Mouse (Mus musculus) macrophage (primary cell): ENCODE results near the gene Cdh23. TPM values are rescaled to one million over a fixed set of nuclear protein-coding genes. Genes with fewer than 3 reads are reported as not detected.

Experiments
- H3K27ac ChIP-seq: fragments of 350-480 bp; formaldehyde crosslinking; 2 replicates; pipeline ENCODE4 v1.9.0; 2021
- H3K36me3 ChIP-seq: fragments of 350-480 bp; formaldehyde crosslinking; 2 replicates; pipeline ENCODE4 v1.9.0; 2021; ENCODE audit errors: inconsistent target
- H3K4me3 ChIP-seq: fragments of 350-480 bp; formaldehyde crosslinking; 2 replicates; pipeline ENCODE4 v1.9.0; 2021; ENCODE audit errors: inconsistent target
- H3K79me2 ChIP-seq: fragments of 350-480 bp; formaldehyde crosslinking; 2 replicates; pipeline ENCODE4 v1.9.0; 2021; ENCODE audit errors: inconsistent target
- WGBS: methylation state at CpG from one replicate; pipeline ENCODE4 v1.1.7; 2026; ENCODE audit warnings: inconsistent platforms; ENCODE audit not compliant: missing documents; 5-methylcytosine and 5-hydroxymethylcytosine counted together
- polyA plus RNA-seq: library from polyadenylated mRNA; stranded (reverse); fragments of 250-400 nt; gene quantifications from 3 replicates; pipeline ENCODE4 v1.2.4, GENCODE M21; 2018; ENCODE audit warnings: inconsistent platforms

Gene Cdh23
- polyA plus RNA-seq, 1 experiment from 2014 or later: 0.40 TPM

DNA sequence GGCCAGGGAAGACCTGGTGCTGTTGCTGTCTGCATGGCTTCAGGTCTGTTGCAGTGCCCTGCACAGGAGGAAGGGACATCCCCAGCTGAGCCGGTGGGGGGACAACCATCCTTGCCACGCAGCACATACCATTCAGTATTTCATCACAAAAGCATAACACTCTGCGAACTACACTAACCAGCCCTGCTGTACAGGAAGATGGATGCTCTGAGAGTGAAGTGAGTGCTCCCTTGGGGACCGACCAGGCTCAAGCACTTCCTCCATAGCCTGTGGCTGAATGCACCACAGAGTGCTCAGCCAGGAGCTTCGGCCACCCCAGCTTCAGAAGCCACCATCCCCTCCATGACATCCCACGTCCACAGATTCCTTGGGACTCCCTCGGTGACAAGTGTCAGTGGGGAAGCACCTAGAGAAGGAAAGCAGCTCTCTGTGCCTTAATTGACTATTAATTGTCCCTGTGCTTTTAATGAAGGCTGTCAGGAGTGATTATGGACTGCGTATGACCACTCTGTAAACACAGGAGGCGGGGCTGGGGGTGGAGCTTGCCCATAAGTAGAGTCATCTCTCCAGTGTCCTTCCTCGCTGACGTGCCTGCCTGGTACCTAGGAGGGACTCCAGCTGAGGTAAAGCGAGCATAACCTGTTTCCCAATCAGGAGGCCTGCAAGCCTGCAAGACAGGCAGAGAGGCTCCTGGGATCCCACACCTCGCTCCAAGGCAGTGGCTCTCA is 60.6 kb downstream of the Cdh23 start:
- Histone ChIP-seq H3K36me3 (no peaks in the 10 kb centered on the region), H3K79me2 (no peaks in the 10 kb centered on the region), H3K27ac (no peak overlapping the region), H3K4me3 (no peak overlapping the region)
- 68% methylated on average over 13 of the region's 13 CpGs for WGBS

DNA sequence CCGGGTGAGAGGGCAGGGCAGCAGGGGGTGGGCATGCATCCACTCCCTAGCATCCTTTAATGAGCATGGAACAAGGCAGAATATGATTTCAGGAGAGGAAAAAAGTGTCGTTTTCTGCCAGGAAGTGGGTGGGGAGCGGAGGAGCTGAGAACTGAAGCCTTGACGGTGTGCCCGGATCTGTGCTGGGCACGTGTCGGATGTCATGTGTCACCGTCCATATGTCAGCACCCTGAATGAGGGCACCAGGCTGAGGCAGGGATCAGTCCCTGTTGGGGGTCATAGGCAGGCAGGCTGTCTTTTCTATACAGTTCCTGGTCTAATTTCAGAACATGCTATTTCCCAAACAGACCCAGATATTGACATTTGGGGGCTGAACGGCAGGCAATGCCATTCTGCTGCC is 61.9 kb downstream of the Cdh23 start:
- 97% methylated on average over 9 of the region's 9 CpGs for WGBS
- Histone ChIP-seq H3K79me2 (no peaks in the 10 kb centered on the region), H3K36me3 (no peaks in the 10 kb centered on the region), H3K4me3 (no peak overlapping the region), H3K27ac (no peak overlapping the region)

DNA sequence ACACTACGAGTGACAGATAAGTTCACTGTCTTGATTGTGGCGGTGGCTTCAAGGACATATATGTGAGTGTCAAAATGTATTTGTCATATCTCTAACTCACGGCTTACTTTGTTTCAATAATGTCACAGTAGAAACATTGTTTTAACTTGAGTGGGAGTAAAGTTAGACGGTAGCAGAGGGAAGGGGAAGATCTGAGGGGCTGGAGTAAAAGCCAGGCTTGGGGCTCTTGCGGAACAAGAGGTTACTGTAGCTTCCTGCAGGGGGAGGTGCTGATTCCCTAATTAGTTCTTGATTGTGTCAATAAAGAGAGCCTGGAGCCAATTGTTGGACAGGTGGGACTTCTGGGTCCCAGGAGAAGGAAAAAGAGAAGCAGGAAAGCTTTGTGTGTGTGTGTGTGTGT is 70.2 kb downstream of the Cdh23 start:
- 72% methylated on average over 5 of the region's 5 CpGs for WGBS
- H3K36me3 ChIP-seq: no peaks in the 10 kb centered on the region
- no peak overlapping the region for H3K4me3 ChIP-seq
- H3K27ac ChIP-seq: no peak overlapping the region
- no peaks in the 10 kb centered on the region for H3K79me2 ChIP-seq

DNA sequence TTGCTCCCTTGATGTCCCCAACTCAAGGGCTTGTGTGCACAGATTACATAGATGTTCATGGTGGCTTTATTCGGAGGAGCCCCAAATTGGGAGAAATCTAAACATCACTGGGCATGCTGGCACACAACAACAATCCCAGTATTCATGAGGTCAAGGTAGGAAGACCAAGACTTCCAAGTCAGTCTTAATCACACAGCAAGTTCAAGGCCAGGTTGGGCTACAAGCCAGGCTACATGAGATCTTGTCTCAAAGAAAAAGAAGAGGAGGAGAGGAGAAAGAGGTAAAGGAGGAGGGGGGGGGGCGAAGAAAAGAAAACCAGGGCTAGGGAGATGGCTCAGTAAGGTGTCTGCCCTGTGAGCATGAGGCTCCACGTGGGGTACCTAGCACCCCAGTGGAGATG is 70.8 kb downstream of the Cdh23 start:
- Histone ChIP-seq H3K27ac (no peak overlapping the region), H3K36me3 (no peaks in the 10 kb centered on the region), H3K79me2 (no peaks in the 10 kb centered on the region), H3K4me3 (no peak overlapping the region)
- 94% methylated on average over 3 of the region's 3 CpGs for WGBS

DNA sequence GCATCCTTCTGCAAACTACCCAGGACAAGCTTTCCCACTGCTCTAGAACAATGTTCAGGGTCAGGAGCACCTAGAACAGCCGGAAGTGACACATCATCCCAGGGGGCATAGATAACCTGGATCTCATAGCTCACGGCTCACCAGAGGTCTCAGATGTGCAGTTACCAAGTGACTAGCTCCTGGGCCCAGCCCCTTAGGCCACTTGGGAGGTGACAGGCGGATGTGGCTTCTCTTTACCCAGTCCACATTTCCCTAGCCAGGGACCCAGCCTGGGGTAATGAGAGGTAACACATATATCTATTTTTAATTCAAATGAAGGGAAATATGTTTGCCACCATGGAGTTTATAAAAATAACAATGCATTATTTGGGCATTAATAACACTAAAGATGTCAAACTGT is 71.3 kb downstream of the Cdh23 start:
- H3K27ac ChIP-seq: no peak overlapping the region
- no peaks in the 10 kb centered on the region for H3K36me3 ChIP-seq
- WGBS: 72% methylated on average over 3 of the region's 3 CpGs
- H3K4me3 ChIP-seq: no peak overlapping the region
- no peaks in the 10 kb centered on the region for H3K79me2 ChIP-seq

DNA sequence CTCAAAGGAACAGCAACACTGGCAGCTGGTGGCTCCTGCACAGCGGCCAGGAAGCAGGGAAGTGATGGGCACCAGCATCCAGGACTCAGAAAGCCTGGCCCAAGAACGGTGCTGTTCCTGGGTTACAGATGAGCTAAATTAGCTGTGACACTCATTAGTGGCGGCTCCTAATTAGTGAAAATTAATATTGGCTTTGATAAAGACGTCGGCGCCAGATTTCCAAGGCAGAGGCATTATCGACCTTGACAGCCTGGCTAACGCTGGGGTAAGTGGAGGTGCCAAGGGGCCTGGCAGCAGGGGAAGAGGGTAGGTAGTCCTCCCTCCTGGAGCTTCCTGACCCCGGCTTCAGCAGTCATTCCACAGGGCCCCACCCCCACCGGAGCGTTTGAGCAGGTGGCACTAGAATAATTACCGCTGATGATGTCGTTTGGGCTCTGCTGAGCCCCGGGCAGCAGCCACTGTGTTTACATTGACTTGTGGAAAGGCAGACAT is 72.0 kb downstream of the Cdh23 start:
- WGBS: 80% methylated on average over 14 of the region's 14 CpGs
- H3K36me3 ChIP-seq: no peaks in the 10 kb centered on the region
- H3K4me3 ChIP-seq: no peak overlapping the region
- H3K79me2 ChIP-seq: no peaks in the 10 kb centered on the region
- H3K27ac ChIP-seq: no peak overlapping the region

DNA sequence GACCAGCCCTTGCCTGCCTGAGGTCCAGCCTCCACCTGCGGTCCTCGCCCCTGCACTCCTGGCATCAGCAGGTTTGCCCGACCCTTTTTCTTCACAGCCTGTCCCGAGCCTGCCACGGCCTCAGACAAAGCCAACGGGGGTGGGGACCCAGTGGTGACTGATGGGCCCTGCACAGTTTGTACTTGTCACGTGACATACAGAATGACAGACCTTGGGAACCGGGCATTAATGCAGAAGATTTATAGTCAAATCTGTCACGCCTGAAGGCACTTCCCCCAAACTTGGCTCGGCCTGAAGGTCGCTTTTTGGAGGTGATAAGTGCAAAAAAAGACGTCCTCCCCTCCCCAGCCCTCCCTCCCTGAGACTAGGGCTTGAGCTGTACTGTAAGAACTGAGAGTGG is 73.5 kb downstream of the Cdh23 start:
- H3K36me3 ChIP-seq: no peaks in the 10 kb centered on the region
- 42% methylated on average over 11 of the region's 12 CpGs for WGBS

DNA sequence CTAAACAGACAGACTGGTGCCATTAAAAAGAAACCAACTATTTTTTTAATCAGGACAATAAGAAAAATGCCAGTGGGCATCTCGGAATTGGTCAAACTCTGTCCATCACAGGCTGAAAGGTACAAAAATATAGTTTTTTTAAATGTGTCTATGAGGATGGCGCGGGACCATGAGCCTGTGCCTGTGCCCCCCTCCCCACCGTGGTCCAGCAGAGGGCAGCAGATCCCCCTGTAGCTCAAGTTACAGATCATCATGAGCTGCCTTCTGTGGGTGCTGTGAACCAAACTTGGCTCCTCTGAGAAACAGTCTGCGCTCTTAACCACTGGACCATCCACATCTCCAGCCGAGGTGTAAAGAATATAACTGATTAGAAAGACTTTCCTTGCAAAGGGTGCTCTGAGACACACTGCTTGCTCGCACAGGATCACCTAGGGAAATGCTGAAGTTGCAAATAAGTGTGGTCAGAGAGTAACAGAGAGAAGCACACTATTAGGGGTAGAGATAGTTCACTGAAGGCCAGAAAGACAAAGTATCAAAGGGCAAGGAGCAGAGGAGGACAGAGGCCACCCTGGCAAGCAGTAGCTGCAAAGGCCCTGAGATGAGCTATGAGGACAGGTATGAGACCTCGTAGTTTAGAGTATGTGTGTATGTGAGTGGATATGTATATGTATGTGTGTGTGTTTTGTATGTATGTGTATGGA is 74.7 kb downstream of the Cdh23 start:
- no peaks in the 10 kb centered on the region for H3K79me2 ChIP-seq
- 92% methylated on average over 8 of the region's 8 CpGs for WGBS
- no peaks in the 10 kb centered on the region for H3K36me3 ChIP-seq
- no peak overlapping the region for H3K4me3 ChIP-seq
- no peak overlapping the region for H3K27ac ChIP-seq

More for the DNA sequence above, 73.5 kb downstream of the Cdh23 start:
- H3K4me3 ChIP-seq: no peak overlapping the region
- no peak overlapping the region for H3K27ac ChIP-seq
- H3K79me2 ChIP-seq: no peaks in the 10 kb centered on the region

DNA sequence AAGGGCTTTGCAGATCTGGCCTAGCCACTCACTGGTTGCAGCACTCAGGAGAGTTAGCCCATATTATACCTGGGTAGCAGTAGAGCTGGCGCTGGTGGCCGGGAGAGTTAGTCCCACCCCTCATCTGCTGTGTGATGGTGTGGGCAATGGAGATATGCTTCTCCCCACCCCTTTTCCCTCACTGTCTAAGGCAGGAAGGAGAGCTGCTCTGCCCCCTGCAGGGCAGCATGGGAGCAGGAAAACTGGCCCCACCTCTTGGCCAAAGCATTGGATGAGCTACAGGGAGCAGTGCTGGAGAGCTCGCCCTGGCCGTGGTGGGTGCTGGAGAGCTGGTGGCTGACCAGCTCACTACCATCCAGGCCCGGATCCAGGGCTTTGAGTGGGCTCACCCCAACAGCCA is 80.4 kb downstream of the Cdh23 start:
- 75% methylated on average over 5 of the region's 5 CpGs for WGBS
- no peaks in the 10 kb centered on the region for H3K79me2 ChIP-seq
- no peak overlapping the region for H3K4me3 ChIP-seq
- no peaks in the 10 kb centered on the region for H3K36me3 ChIP-seq
- no peak overlapping the region for H3K27ac ChIP-seq

DNA sequence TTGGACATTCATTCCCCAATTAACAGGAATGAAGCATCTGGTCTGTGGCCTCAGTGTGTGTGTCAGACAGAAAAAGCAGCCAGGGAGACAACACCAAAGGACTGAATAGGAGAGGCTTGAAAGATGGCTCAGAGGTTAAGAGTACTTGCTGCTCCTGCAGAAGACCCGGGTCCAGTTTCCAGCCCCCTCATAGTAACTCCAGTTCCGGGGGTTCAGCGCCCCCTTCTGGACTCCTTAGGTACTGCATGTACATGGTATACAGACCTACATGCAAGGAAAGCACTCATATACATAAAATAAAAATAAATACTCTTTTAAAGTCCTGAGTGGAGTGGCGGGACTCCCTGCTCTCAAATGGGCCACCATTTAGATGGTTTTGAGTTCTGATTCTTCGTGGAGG is 83.4 kb downstream of the Cdh23 start:
- Histone ChIP-seq H3K36me3 (no peaks in the 10 kb centered on the region), H3K4me3 (no peak overlapping the region), H3K79me2 (no peaks in the 10 kb centered on the region), H3K27ac (no peak overlapping the region)
- 53% methylated on average over 5 of the region's 5 CpGs for WGBS

DNA sequence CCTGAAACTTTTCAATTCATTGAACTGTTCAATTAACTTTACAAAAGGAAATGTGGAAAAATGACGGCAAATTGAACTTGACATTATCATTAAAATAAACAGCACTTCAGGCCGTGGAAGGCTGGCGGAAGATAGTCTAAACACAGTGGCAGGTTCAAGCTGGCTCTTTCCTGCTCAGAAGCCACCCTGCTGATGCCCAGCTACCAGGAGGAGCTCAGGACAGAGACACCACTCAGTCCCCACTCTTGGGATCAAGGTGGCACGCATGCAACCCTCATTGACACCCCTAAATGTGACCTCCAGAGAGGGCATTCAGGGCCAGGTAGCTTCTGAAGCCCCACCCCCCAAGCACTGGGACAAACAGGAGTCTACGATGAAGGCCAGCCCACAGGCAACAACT is 89.1 kb downstream of the Cdh23 start:
- Histone ChIP-seq H3K4me3 (no peak overlapping the region), H3K79me2 (no peaks in the 10 kb centered on the region), H3K36me3 (no peaks in the 10 kb centered on the region), H3K27ac (no peak overlapping the region)
- WGBS: 92% methylated on average over 5 of the region's 5 CpGs

DNA sequence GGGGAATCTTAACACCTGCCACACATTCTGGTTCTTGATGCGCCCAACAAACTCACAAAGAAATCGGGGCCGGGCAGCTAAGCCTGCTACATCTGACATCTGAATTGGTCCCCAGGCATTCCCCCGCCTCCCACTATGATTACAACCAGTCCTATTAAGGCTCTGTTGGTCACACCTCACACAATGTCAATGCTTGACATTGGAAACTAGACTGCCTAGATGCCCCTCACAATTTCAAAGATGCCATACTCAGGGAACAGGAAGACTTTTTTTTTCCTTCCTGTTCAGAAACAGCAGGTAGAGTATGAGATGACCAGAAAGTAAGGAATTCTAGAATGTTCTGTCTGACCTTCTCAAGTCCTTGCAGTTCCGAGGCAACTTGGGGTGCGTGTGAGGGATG is 89.6 kb downstream of the Cdh23 start:
- WGBS: 93% methylated on average over 6 of the region's 6 CpGs
- H3K27ac ChIP-seq: no peak overlapping the region
- H3K79me2 ChIP-seq: no peaks in the 10 kb centered on the region
- no peaks in the 10 kb centered on the region for H3K36me3 ChIP-seq
- H3K4me3 ChIP-seq: no peak overlapping the region

DNA sequence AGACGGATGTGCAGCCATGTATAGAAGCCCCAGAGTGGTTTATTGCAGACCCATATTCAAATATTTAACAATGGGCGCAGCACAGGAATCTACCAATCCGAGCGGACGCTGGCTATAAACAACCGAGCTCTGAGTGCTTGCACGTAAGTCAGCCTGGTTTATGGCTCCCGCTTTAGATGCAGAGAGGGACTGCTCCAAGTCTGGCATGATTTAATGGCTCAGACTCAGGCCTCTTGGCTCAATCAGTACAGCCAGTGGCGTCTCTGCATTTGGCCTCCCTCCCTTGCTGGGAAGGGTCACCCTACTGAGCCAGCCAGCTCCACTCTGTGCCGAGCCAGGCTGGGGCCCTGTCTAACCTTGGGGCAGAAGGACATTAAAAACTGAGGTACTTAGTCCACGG is 94.1 kb downstream of the Cdh23 start:
- no peak overlapping the region for H3K27ac ChIP-seq
- 95% methylated on average over 11 of the region's 11 CpGs for WGBS

DNA sequence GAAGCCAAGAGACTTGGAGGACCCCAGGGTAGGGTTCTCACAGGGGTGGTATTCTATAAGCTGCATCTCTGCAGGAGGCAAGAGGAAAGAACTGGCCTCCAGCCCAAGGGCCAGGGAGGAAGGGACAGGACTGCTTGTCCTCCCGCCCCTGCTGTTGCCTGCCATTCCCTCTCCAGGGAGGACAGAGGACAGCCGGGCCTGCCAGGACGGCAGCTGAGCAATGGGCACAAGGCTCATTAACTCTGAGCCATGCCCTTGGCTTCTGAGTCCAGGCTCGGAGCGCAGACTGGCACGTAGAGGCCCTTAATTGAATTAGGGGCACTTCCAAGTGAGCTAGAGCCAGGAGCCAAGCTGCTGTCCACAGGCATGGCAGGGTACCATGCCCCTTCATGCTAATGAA is 101.1 kb downstream of the Cdh23 start:
- WGBS: 91% methylated on average over 4 of the region's 6 CpGs
- H3K4me3 ChIP-seq: no peak overlapping the region
- H3K27ac ChIP-seq: no peak overlapping the region
- H3K36me3 ChIP-seq: no peaks in the 10 kb centered on the region
- H3K79me2 ChIP-seq: no peaks in the 10 kb centered on the region

More for the DNA sequence above, 94.1 kb downstream of the Cdh23 start:
- Histone ChIP-seq H3K4me3 (no peak overlapping the region), H3K79me2 (no peaks in the 10 kb centered on the region), H3K36me3 (no peaks in the 10 kb centered on the region)

DNA sequence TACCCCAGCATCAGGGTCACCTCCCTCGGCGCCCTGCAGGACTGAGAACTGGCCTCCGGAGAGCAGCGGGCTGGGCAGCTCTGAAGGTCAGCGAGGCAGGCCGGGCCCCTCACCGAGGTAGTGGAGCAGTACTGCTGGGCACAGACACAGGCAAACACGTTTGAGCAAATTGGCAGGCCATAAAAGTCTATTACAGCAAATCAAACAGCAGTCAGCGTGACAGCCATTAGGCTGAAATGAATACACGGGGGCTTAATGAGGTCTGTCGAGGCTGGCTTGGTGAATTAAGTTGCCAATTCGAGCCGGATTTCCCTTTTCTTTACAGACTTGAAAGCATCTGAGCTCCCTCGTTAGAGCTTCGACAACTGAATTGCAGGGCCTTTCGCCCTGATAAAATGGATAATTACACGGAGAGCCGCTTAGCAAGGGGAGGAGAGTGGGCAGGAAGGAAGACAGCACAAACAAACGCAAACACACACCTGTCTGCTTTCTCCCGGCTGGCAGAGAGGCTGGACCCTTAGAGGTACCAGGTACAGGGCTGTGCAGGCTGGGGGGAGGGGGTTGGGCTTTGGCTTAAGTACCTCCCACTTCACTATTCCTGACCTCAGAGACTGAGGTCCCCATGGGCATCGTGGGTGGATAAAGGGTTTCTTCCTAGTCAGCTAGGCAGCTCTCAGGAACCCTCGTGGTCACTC is 103.3 kb downstream of the Cdh23 start:
- H3K27ac ChIP-seq: no peak overlapping the region
- WGBS: 78% methylated on average over 22 of the region's 22 CpGs
- no peaks in the 10 kb centered on the region for H3K79me2 ChIP-seq

More for the DNA sequence above, 103.3 kb downstream of the Cdh23 start:
- Histone ChIP-seq H3K4me3 (no peak overlapping the region), H3K36me3 (no peaks in the 10 kb centered on the region)
